Mouse (Mus musculus) right cerebral cortex, adult 2 months (tissue): ENCODE measurements around the gene Aven.

ENCODE experiments used
- DNase-seq, 2 experiments: peaks; one replicate each; pipeline ENCODE4 v3.0.0; 2021 to 2022; ENCODE audit warnings: low spot score in 2 of 2

Aven gene

GRCm38 (mm10) chr2:112557453-112557852 is 64.7 kb downstream of the Aven start:
- DNase-seq, result no peak

GRCm38 (mm10) chr2:112561549-112561948 is 68.8 kb downstream of the Aven start:
- no peak for DNase-seq

GRCm38 (mm10) chr2:112565060-112565459 is 72.3 kb downstream of the Aven start:
- DNase-seq, result no peak

- no peak for DNase-seq
Measured at GRCm38 (mm10) chr2:112566290-112567085, 73.7 kb downstream of the Aven start.

GRCm38 (mm10) chr2:112567786-112568185 is 75.0 kb downstream of the Aven start:
- DNase-seq, result no peak

- DNase-seq, result peak in 1 of 2 experiments; percentile 18
Measured at GRCm38 (mm10) chr2:112590985-112591384, 98.2 kb downstream of the Aven start.

- DNase-seq, result peak; percentile 35 to 51
Measured at GRCm38 (mm10) chr2:112591451-112591871, 98.7 kb downstream of the Aven start.

GRCm38 (mm10) chr2:112593322-112593721 is 100.6 kb downstream of the Aven start:
- DNase-seq, result no peak

GRCm38 (mm10) chr2:112593781-112594180 is 101.0 kb downstream of the Aven start:
- no peak for DNase-seq

GRCm38 (mm10) chr2:112595807-112596206 is 103.0 kb downstream of the Aven start:
- DNase-seq, result no peak

GRCm38 (mm10) chr2:112596415-112596814 is 103.7 kb downstream of the Aven start:
- no peak for DNase-seq

GRCm38 (mm10) chr2:112597064-112597463 is 104.3 kb downstream of the Aven start:
- no peak for DNase-seq

- DNase-seq, result no peak
Measured at GRCm38 (mm10) chr2:112600222-112600621, 107.5 kb downstream of the Aven start.

- DNase-seq, result peak; percentile 37
Measured at GRCm38 (mm10) chr2:112602487-112602886, 109.7 kb downstream of the Aven start.

GRCm38 (mm10) chr2:112606536-112606935 is 113.8 kb downstream of the Aven start:
- no peak for DNase-seq

- DNase-seq, result no peak
Measured at GRCm38 (mm10) chr2:112612628-112613027, 119.9 kb downstream of the Aven start.

- no peak for DNase-seq
Measured at GRCm38 (mm10) chr2:112614375-112614774, 121.6 kb downstream of the Aven start.

GRCm38 (mm10) chr2:112617206-112617605 is 124.4 kb downstream of the Aven start:
- DNase-seq, result no peak

- no peak for DNase-seq
Measured at GRCm38 (mm10) chr2:112625156-112625555, 132.4 kb downstream of the Aven start.

- DNase-seq, result no peak
Measured at GRCm38 (mm10) chr2:112630669-112631068, 137.9 kb downstream of the Aven start.

- DNase-seq, result peak; percentile 54 to 66
Measured at GRCm38 (mm10) chr2:112632536-112632935, 139.8 kb downstream of the Aven start.

GRCm38 (mm10) chr2:112637206-112637605 is 144.4 kb downstream of the Aven start:
- DNase-seq, result no peak

- no peak for DNase-seq
Measured at GRCm38 (mm10) chr2:112653836-112654235, 161.1 kb downstream of the Aven start.

- no peak for DNase-seq
Measured at GRCm38 (mm10) chr2:112656131-112656530, 163.4 kb downstream of the Aven start.
